Mouse (Mus musculus) stomach, postnatal 0 days (tissue): ENCODE measurements around the gene Phip.

Experiments
- CTCF ChIP-seq: IDR thresholded peaks from 2 replicates; pipeline ENCODE4 v1.5.1; 2016; ENCODE audit warnings: antibody characterized with exemption, low read depth, mild to moderate bottlenecking, moderate library complexity
- EP300 ChIP-seq: optimal IDR thresholded peaks from 2 replicates; pipeline ENCODE3; 2016; ENCODE audit warnings: antibody characterized with exemption

- TF ChIP-seq EP300 (no peak), CTCF (peak; percentile 76)
Observed at GRCm38 (mm10) chr9:82854040-82854439, 121.3 kb downstream of the Phip start.
